Mouse (Mus musculus): Measurements from ENCODE around the gene Krtap31-1. TPM values are rescaled to one million over a fixed set of nuclear protein-coding genes. Genes with fewer than 3 reads are reported as not detected.
"Not testable (repeated sequence)": the region's sequence is repeated elsewhere in the genome, so short reads cannot be mapped to it uniquely, and the experiment has no call there.

The Krtap31-1 gene
- not detected in 2 replicates for polyA plus RNA-seq (2015; fragmentation: Nextera tagmentation; extraction: Ambion mirVana)

- no peak within 1 kb of the TSS for H3K4me2 ChIP-seq (replicated peaks; ENCODE audit: low read depth, low read length)
- no peak within 1 kb of the TSS for H3K27ac ChIP-seq (ENCODE audit: low read length)
- H3K4me1 ChIP-seq (ENCODE audit: insufficient read depth, low read length): no peaks in the 10 kb centered on the region
- H3K9ac ChIP-seq (replicated peaks; ENCODE audit: low read length): no peak within 1 kb of the TSS
- H3K27me3 ChIP-seq (ENCODE audit: insufficient read depth, low read length): no peaks in the 10 kb centered on the region
- no peaks in the 10 kb centered on the region for H3K9me3 ChIP-seq (ENCODE audit: low read length)
- 83% methylated on average over 2 of the region's 2 CpGs for WGBS
- H3K4me3 ChIP-seq (ENCODE audit: low read length): no peak within 1 kb of the TSS
- no peak for ATAC-seq (ENCODE audit: low FRiP score, low TSS enrichment)
- no peaks in the 10 kb centered on the region for H3K36me3 ChIP-seq (ENCODE audit: insufficient read depth, low read length)
These were observed at the start of gene Krtap31-1 for GRCm38 (mm10) chr11:99907620-99908019. Gene Krtap31-1, plus strand, starts transcription at chr11:99907920.

GRCm38 (mm10) chr11:99858761-99859160 lies 49.0 kb upstream of the Krtap31-1 start:
- H3K4me3 ChIP-seq (ENCODE audit: low read length): no peak overlapping the region
- H3K9me3 ChIP-seq (ENCODE audit: low read length): no peaks in the 10 kb centered on the region
- no peaks in the 10 kb centered on the region for H3K4me1 ChIP-seq (ENCODE audit: insufficient read depth, low read length)
- H3K9ac ChIP-seq (replicated peaks; ENCODE audit: low read length): no peak overlapping the region
- no peaks in the 10 kb centered on the region for H3K36me3 ChIP-seq (ENCODE audit: insufficient read depth, low read length)
- no peak overlapping the region for H3K27ac ChIP-seq (ENCODE audit: low read length)
- no peak for ATAC-seq (ENCODE audit: low FRiP score, low TSS enrichment)
- 78% methylated on average over 2 of the region's 2 CpGs for WGBS
- no peaks in the 10 kb centered on the region for H3K27me3 ChIP-seq (ENCODE audit: insufficient read depth, low read length)
- H3K4me2 ChIP-seq (replicated peaks; ENCODE audit: low read depth, low read length): no peak overlapping the region

- not testable (repeated sequence) for H3K36me3 ChIP-seq (ENCODE audit: insufficient read depth, low read length); H3K4me3 ChIP-seq (ENCODE audit: low read length); H3K9me3 ChIP-seq (ENCODE audit: low read length); H3K9ac ChIP-seq (replicated peaks; ENCODE audit: low read length); H3K4me1 ChIP-seq (ENCODE audit: insufficient read depth, low read length); H3K27me3 ChIP-seq (ENCODE audit: insufficient read depth, low read length); ATAC-seq (ENCODE audit: low FRiP score, low TSS enrichment); H3K27ac ChIP-seq (ENCODE audit: low read length); H3K4me2 ChIP-seq (replicated peaks; ENCODE audit: low read depth, low read length)
- WGBS: 79% methylated on average over 1 of the region's 1 CpGs
These were observed 43.5 kb upstream of the Krtap31-1 start, which contains the start of gene Gm11559 for GRCm38 (mm10) chr11:99864176-99864575. Gene Gm11559, plus strand, starts transcription at chr11:99864476.

- not testable (repeated sequence) for H3K9me3 ChIP-seq (ENCODE audit: low read length); ATAC-seq (ENCODE audit: low FRiP score, low TSS enrichment); H3K4me2 ChIP-seq (replicated peaks; ENCODE audit: low read depth, low read length); H3K27ac ChIP-seq (ENCODE audit: low read length); H3K27me3 ChIP-seq (ENCODE audit: insufficient read depth, low read length); H3K9ac ChIP-seq (replicated peaks; ENCODE audit: low read length); H3K4me3 ChIP-seq (ENCODE audit: low read length); H3K4me1 ChIP-seq (ENCODE audit: insufficient read depth, low read length); H3K36me3 ChIP-seq (ENCODE audit: insufficient read depth, low read length)
- WGBS: 74% methylated on average over 1 of the region's 1 CpGs
These were observed 34.6 kb upstream of the Krtap31-1 start, which contains the start of gene Krtap9-1 for GRCm38 (mm10) chr11:99873089-99873488. Gene Krtap9-1, plus strand, starts transcription at chr11:99873389.

GRCm38 (mm10) chr11:99878887-99879286 lies 28.8 kb upstream of the Krtap31-1 start, which contains the start of gene Gm11567:
Gene Gm11567, plus strand, starts transcription at chr11:99879187.
- not testable (repeated sequence) for H3K9me3 ChIP-seq (ENCODE audit: low read length); H3K4me3 ChIP-seq (ENCODE audit: low read length); H3K9ac ChIP-seq (replicated peaks; ENCODE audit: low read length); H3K4me1 ChIP-seq (ENCODE audit: insufficient read depth, low read length); H3K4me2 ChIP-seq (replicated peaks; ENCODE audit: low read depth, low read length); H3K36me3 ChIP-seq (ENCODE audit: insufficient read depth, low read length); H3K27ac ChIP-seq (ENCODE audit: low read length); H3K27me3 ChIP-seq (ENCODE audit: insufficient read depth, low read length); ATAC-seq (ENCODE audit: low FRiP score, low TSS enrichment)
- WGBS: 41% methylated on average over 1 of the region's 1 CpGs

- H3K27ac ChIP-seq (ENCODE audit: low read length): no peak within 1 kb of the TSS
- no peaks in the 10 kb centered on the region for H3K9me3 ChIP-seq (ENCODE audit: low read length)
- no peak for ATAC-seq (ENCODE audit: low FRiP score, low TSS enrichment)
- H3K36me3 ChIP-seq (ENCODE audit: insufficient read depth, low read length): no peaks in the 10 kb centered on the region
- no peak within 1 kb of the TSS for H3K9ac ChIP-seq (replicated peaks; ENCODE audit: low read length)
- WGBS: 92% methylated on average over 3 of the region's 3 CpGs
- no peak within 1 kb of the TSS for H3K4me2 ChIP-seq (replicated peaks; ENCODE audit: low read depth, low read length)
- H3K27me3 ChIP-seq (ENCODE audit: insufficient read depth, low read length): no peaks in the 10 kb centered on the region
- H3K4me1 ChIP-seq (ENCODE audit: insufficient read depth, low read length): no peaks in the 10 kb centered on the region
- no peak within 1 kb of the TSS for H3K4me3 ChIP-seq (ENCODE audit: low read length)
These were observed 6.7 kb downstream of the Krtap31-1 start, which contains the start of gene Gm11565 for GRCm38 (mm10) chr11:99914451-99914850. Gene Gm11565, plus strand, starts transcription at chr11:99914751.

- Histone ChIP-seq H3K27ac (ENCODE audit: low read length) (no peak within 1 kb of the TSS), H3K27me3 (ENCODE audit: insufficient read depth, low read length) (no peaks in the 10 kb centered on the region), H3K36me3 (ENCODE audit: insufficient read depth, low read length) (no peaks in the 10 kb centered on the region), H3K9ac (replicated peaks; ENCODE audit: low read length) (no peak within 1 kb of the TSS), H3K4me1 (ENCODE audit: insufficient read depth, low read length) (no peaks in the 10 kb centered on the region), H3K9me3 (ENCODE audit: low read length) (no peaks in the 10 kb centered on the region), H3K4me2 (replicated peaks; ENCODE audit: low read depth, low read length) (no peak within 1 kb of the TSS), H3K4me3 (ENCODE audit: low read length) (no peak within 1 kb of the TSS)
- 94% methylated on average over 1 of the region's 1 CpGs for WGBS
- ATAC-seq (ENCODE audit: low FRiP score, low TSS enrichment): no peak
These were observed 28.3 kb downstream of the Krtap31-1 start, which contains the start of gene Krtap31-2 for GRCm38 (mm10) chr11:99935991-99936390. Gene Krtap31-2, plus strand, starts transcription at chr11:99936291.

GRCm38 (mm10) chr11:99937751-99938264 lies 30.1 kb downstream of the Krtap31-1 start:
- H3K27ac ChIP-seq (ENCODE audit: low read length): no peak overlapping the region
- ATAC-seq (ENCODE audit: low FRiP score, low TSS enrichment): no peak
- H3K9ac ChIP-seq (replicated peaks; ENCODE audit: low read length): no peak overlapping the region
- no peak overlapping the region for H3K4me3 ChIP-seq (ENCODE audit: low read length)
- H3K4me2 ChIP-seq (replicated peaks; ENCODE audit: low read depth, low read length): no peak overlapping the region
- no peaks in the 10 kb centered on the region for H3K4me1 ChIP-seq (ENCODE audit: insufficient read depth, low read length)
- H3K27me3 ChIP-seq (ENCODE audit: insufficient read depth, low read length): no peaks in the 10 kb centered on the region
- 88% methylated on average over 9 of the region's 9 CpGs for WGBS
- H3K9me3 ChIP-seq (ENCODE audit: low read length): no peaks in the 10 kb centered on the region
- H3K36me3 ChIP-seq (ENCODE audit: insufficient read depth, low read length): no peaks in the 10 kb centered on the region

GRCm38 (mm10) chr11:99948175-99948574 lies 40.5 kb downstream of the Krtap31-1 start, which contains the start of gene Krtap9-5:
Gene Krtap9-5, plus strand, starts transcription at chr11:99948475.
- Histone ChIP-seq H3K4me3 (ENCODE audit: low read length) (no peak within 1 kb of the TSS), H3K9ac (replicated peaks; ENCODE audit: low read length) (no peak within 1 kb of the TSS), H3K4me1 (ENCODE audit: insufficient read depth, low read length) (no peaks in the 10 kb centered on the region), H3K27ac (ENCODE audit: low read length) (no peak within 1 kb of the TSS), H3K27me3 (ENCODE audit: insufficient read depth, low read length) (no peaks in the 10 kb centered on the region), H3K4me2 (replicated peaks; ENCODE audit: low read depth, low read length) (no peak within 1 kb of the TSS), H3K9me3 (ENCODE audit: low read length) (no peaks in the 10 kb centered on the region), H3K36me3 (ENCODE audit: insufficient read depth, low read length) (no peaks in the 10 kb centered on the region)
- WGBS: 89% methylated on average over 2 of the region's 2 CpGs
- no peak for ATAC-seq (ENCODE audit: low FRiP score, low TSS enrichment)
